Mouse (Mus musculus) CH12.LX (cell line): ENCODE results near the gene Fen1.

Experiments
- CTCF ChIP-seq, 2 experiments: IDR thresholded peaks in 1 of 2; conservative IDR thresholded peaks in 1 of 2; 2 replicates each; pipeline ENCODE4 v1.5.1; 2011 to 2012; ENCODE audit warnings: low read depth in 2 of 2, low read length in 2 of 2, improper control_type of control experiment in 1 of 2, inconsistent platforms in 1 of 2, mild to moderate bottlenecking in 1 of 2, moderate library complexity in 1 of 2
- E2F4 ChIP-seq: IDR thresholded peaks from 2 replicates; pipeline ENCODE4 v1.6.1; 2011; ENCODE audit warnings: low read depth, low read length, improper control_type of control experiment; ENCODE audit not compliant: insufficient replicate concordance
- EP300 ChIP-seq: IDR thresholded peaks from 2 replicates; pipeline ENCODE4 v1.6.1; 2011; ENCODE audit warnings: low read length, improper control_type of control experiment
- ETS1 ChIP-seq: conservative IDR thresholded peaks from 2 replicates; pipeline ENCODE4 v1.6.1; 2012; ENCODE audit warnings: low read depth, mild to moderate bottlenecking, inconsistent platforms, low read length, improper control_type of control experiment, moderate library complexity
- GABPA ChIP-seq: IDR thresholded peaks from 2 replicates; pipeline ENCODE4 v1.6.1; 2012; ENCODE audit warnings: low read depth, low read length, improper control_type of control experiment, inconsistent platforms; ENCODE audit not compliant: insufficient replicate concordance
- HCFC1 ChIP-seq: IDR thresholded peaks from 2 replicates; pipeline ENCODE4 v1.6.1; 2012; ENCODE audit warnings: low read depth, mild to moderate bottlenecking, inconsistent platforms, low read length, improper control_type of control experiment
- MAZ ChIP-seq: IDR thresholded peaks from 2 replicates; pipeline ENCODE4 v1.6.1; 2012; ENCODE audit warnings: low read depth, mild to moderate bottlenecking, inconsistent platforms, low read length, improper control_type of control experiment, moderate library complexity
- POLR2A ChIP-seq: IDR thresholded peaks from 2 replicates; pipeline ENCODE4 v1.6.1; 2011; ENCODE audit warnings: low read depth, mild to moderate bottlenecking, improper control_type of control experiment, low read length
- USF1 ChIP-seq: IDR thresholded peaks from 2 replicates; pipeline ENCODE4 v1.6.1; 2014; ENCODE audit warnings: low read depth, mild to moderate bottlenecking, inconsistent platforms, low read length, improper control_type of control experiment
- ZKSCAN1 ChIP-seq: IDR thresholded peaks from 2 replicates; pipeline ENCODE4 v1.6.1; 2012; ENCODE audit warnings: low read depth, inconsistent platforms, low read length, improper control_type of control experiment, borderline replicate concordance

DNA sequence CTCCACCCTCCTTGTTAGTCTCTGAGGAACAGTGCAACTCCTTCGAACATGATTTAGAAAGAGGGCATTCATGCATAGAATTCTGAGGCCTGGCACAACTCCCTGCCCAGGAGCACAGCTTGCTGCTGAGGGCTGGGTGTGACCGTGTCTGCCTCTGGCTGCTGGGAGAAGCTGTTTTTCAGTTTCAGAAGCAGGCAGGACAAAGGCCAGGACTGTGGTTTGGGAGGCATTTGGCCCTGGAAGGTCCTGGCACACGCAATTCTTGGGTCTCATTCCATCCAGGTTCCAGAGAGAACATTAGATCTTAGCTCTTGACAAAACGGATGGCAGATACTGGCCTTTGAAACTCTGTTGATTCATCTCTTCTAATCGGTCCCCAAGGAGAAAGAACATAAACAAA is 8.7 kb downstream of the Fen1 start:
- TF ChIP-seq CTCF (conservative IDR thresholded peaks at IDR 0.05 in 1 of 2, IDR thresholded peaks at IDR 0.05 in 1 of 2; ENCODE audit: low read depth in 2 of 2, low read length in 2 of 2) = no peak
- TF ChIP-seq USF1 = no peak
- TF ChIP-seq MAZ = no peak
- TF ChIP-seq HCFC1 = no peak
- no peak for TF ChIP-seq ETS1
- TF ChIP-seq ZKSCAN1 = no peak
- no peak for TF ChIP-seq EP300
- TF ChIP-seq POLR2A = no peak
- TF ChIP-seq GABPA = no peak
- no peak for TF ChIP-seq E2F4
